In genomic region chr9:57427123-57427522, GRCm38 (mm10) we compare ENCODE assay signal across 2 mouse cellular contexts. TPM values are rescaled to one million over a fixed set of nuclear protein-coding genes. Genes with fewer than 3 reads are reported as not detected.
"Had no signal": no experiment of that assay in that cellular context is flagged by ENCODE, and none has a peak within 500 bp of the region (broad histone marks: within the 10 kb centered on the region; RNA-seq: fewer than 3 reads in every experiment).

No protein-coding gene starts in this region.

RNA-seq across cellular contexts. Expression of gene Scamp5, which starts 40.7 kb away (rescaled TPM):
- total RNA-seq: megakaryocyte-erythroid progenitor cell, adult 5-6 weeks; monocyte, adult 5-6 weeks had no signal
